Mouse (Mus musculus): ENCODE results near the gene Sirt2. TPM values are rescaled to one million over a fixed set of nuclear protein-coding genes. Genes with fewer than 3 reads are reported as not detected.

Sirt2 gene
- polyA plus RNA-seq, 2 experiments: 18.5 to 21.3 TPM

- H3K9me3 ChIP-seq (ENCODE audit: control insufficient read depth, low read length): peaks cover 3% of the 10 kb centered on the region
- TF ChIP-seq EP300 (IDR thresholded peaks at IDR 0.05; ENCODE audit: low read depth) (no peak), CTCF (IDR thresholded peaks at IDR 0.05; ENCODE audit: low read depth) (no peak)
- peaks cover 0 to 9% of the 10 kb centered on the region in 2 experiments; a peak in 3 of 4 replicates for H3K4me1 ChIP-seq (replicated peaks; ENCODE audit: control insufficient read depth in 2 of 2, insufficient read depth in 2 of 2, low read length in 1 of 2)
- H3K4me2 ChIP-seq (ENCODE audit: low read depth): peak overlapping the region; percentile 64
- ATAC-seq (ENCODE audit: insufficient read depth): peak; percentile 30; the same call in 1 of the 2 replicates
- no peak overlapping the region for H3K27ac ChIP-seq
- no peak for DNase-seq (ENCODE audit: low read depth in 3 of 3, low spot score in 3 of 3)
- H3K9ac ChIP-seq (replicated peaks): no peak overlapping the region; the same call in 1 of the 2 replicates
- no peaks in the 10 kb centered on the region for H3K36me3 ChIP-seq (replicated peaks; ENCODE audit: control insufficient read depth, insufficient read depth, low read depth)
- peak overlapping the region; percentile 37 to 38 for H3K4me3 ChIP-seq (ENCODE audit: insufficient read depth in 1 of 2, low read depth in 2 of 2, low read length in 2 of 2)
- 13% methylated on average over 11 of the region's 11 CpGs for WGBS (ENCODE audit: insufficient replicate concordance)
- H3K27me3 ChIP-seq (ENCODE audit: control insufficient read depth, insufficient read depth, low read length): no peaks in the 10 kb centered on the region
Measured at GRCm38 (mm10) chr7:28733211-28733610, 33.3 kb upstream of the Sirt2 start.

GRCm38 (mm10) chr7:28735701-28736100 lies 30.8 kb upstream of the Sirt2 start:
- WGBS (ENCODE audit: insufficient replicate concordance): 71% methylated on average over 6 of the region's 6 CpGs
- no peak for TF ChIP-seq EP300 (IDR thresholded peaks at IDR 0.05; ENCODE audit: low read depth)
- no peak for TF ChIP-seq CTCF (IDR thresholded peaks at IDR 0.05; ENCODE audit: low read depth)
- ATAC-seq (ENCODE audit: insufficient read depth) (no peak), DNase-seq (ENCODE audit: low read depth in 3 of 3, low spot score in 3 of 3) (no peak)
- H3K27me3 ChIP-seq (ENCODE audit: control insufficient read depth, insufficient read depth, low read length): no peaks in the 10 kb centered on the region
- H3K9ac ChIP-seq (replicated peaks): no peak overlapping the region
- peaks cover 3% of the 10 kb centered on the region; the same call in 1 of the 2 replicates for H3K36me3 ChIP-seq (replicated peaks; ENCODE audit: control insufficient read depth, insufficient read depth, low read depth)
- H3K4me2 ChIP-seq (ENCODE audit: low read depth): no peak overlapping the region
- no peak overlapping the region for H3K4me3 ChIP-seq (ENCODE audit: insufficient read depth in 1 of 2, low read depth in 2 of 2, low read length in 2 of 2)
- H3K27ac ChIP-seq: no peak overlapping the region
- peaks cover 0 to 9% of the 10 kb centered on the region in 2 experiments; a peak in 3 of 4 replicates for H3K4me1 ChIP-seq (replicated peaks; ENCODE audit: control insufficient read depth in 2 of 2, insufficient read depth in 2 of 2, low read length in 1 of 2)
- H3K9me3 ChIP-seq (ENCODE audit: control insufficient read depth, low read length): peaks cover 3% of the 10 kb centered on the region

GRCm38 (mm10) chr7:28739829-28740228 lies 26.7 kb upstream of the Sirt2 start:
- no peak for TF ChIP-seq CTCF (IDR thresholded peaks at IDR 0.05; ENCODE audit: low read depth)
- TF ChIP-seq EP300 (IDR thresholded peaks at IDR 0.05; ENCODE audit: low read depth): no peak
- Histone ChIP-seq H3K9ac (replicated peaks) (no peak overlapping the region), H3K9me3 (ENCODE audit: control insufficient read depth, low read length) (no peaks in the 10 kb centered on the region), H3K4me3 (ENCODE audit: insufficient read depth in 1 of 2, low read depth in 2 of 2, low read length in 2 of 2) (no peak overlapping the region), H3K36me3 (replicated peaks; ENCODE audit: control insufficient read depth, insufficient read depth, low read depth) (peaks cover 3% of the 10 kb centered on the region; the same call in 1 of the 2 replicates), H3K4me1 (replicated peaks; ENCODE audit: control insufficient read depth in 2 of 2, insufficient read depth in 2 of 2, low read length in 1 of 2) (peaks cover 6 to 13% of the 10 kb centered on the region in 2 experiments), H3K27ac (no peak overlapping the region), H3K27me3 (ENCODE audit: control insufficient read depth, insufficient read depth, low read length) (no peaks in the 10 kb centered on the region), H3K4me2 (ENCODE audit: low read depth) (no peak overlapping the region)
- no peak for DNase-seq (ENCODE audit: low read depth in 3 of 3, low spot score in 3 of 3)
- 84% methylated on average over 21 of the region's 21 CpGs for WGBS (ENCODE audit: insufficient replicate concordance)
- no peak for ATAC-seq (ENCODE audit: insufficient read depth)

- DNase-seq (ENCODE audit: low read depth in 3 of 3, low spot score in 3 of 3): no peak
- Histone ChIP-seq H3K9me3 (ENCODE audit: control insufficient read depth, low read length) (no peaks in the 10 kb centered on the region), H3K36me3 (replicated peaks; ENCODE audit: control insufficient read depth, insufficient read depth, low read depth) (peaks cover 3% of the 10 kb centered on the region), H3K4me1 (replicated peaks; ENCODE audit: control insufficient read depth in 2 of 2, insufficient read depth in 2 of 2, low read length in 1 of 2) (peaks cover 6 to 13% of the 10 kb centered on the region in 2 experiments), H3K4me3 (ENCODE audit: insufficient read depth in 1 of 2, low read depth in 2 of 2, low read length in 2 of 2) (peak overlapping the region; percentile 77 to 88), H3K4me2 (ENCODE audit: low read depth) (peak overlapping the region; percentile 93), H3K9ac (replicated peaks) (peak overlapping the region; percentile 94), H3K27ac (peak overlapping the region; percentile 59), H3K27me3 (ENCODE audit: control insufficient read depth, insufficient read depth, low read length) (no peaks in the 10 kb centered on the region)
- WGBS (ENCODE audit: insufficient replicate concordance): 29% methylated on average over 9 of the region's 9 CpGs
- TF ChIP-seq EP300 (IDR thresholded peaks at IDR 0.05; ENCODE audit: low read depth) (no peak), CTCF (IDR thresholded peaks at IDR 0.05; ENCODE audit: low read depth) (peak; percentile 21; the same call in 1 of the 2 replicates)
- ATAC-seq (ENCODE audit: insufficient read depth): no peak
Measured at GRCm38 (mm10) chr7:28740949-28741348, 25.6 kb upstream of the Sirt2 start.

- TF ChIP-seq EP300 (IDR thresholded peaks at IDR 0.05; ENCODE audit: low read depth): no peak
- no peak for TF ChIP-seq CTCF (IDR thresholded peaks at IDR 0.05; ENCODE audit: low read depth)
- Histone ChIP-seq H3K4me3 (ENCODE audit: insufficient read depth in 1 of 2, low read depth in 2 of 2, low read length in 2 of 2) (peak overlapping the region; percentile 77 to 88), H3K4me1 (replicated peaks; ENCODE audit: control insufficient read depth in 2 of 2, insufficient read depth in 2 of 2, low read length in 1 of 2) (peaks cover 6 to 13% of the 10 kb centered on the region in 2 experiments), H3K27ac (peak overlapping the region; percentile 59), H3K36me3 (replicated peaks; ENCODE audit: control insufficient read depth, insufficient read depth, low read depth) (peaks cover 3% of the 10 kb centered on the region), H3K27me3 (ENCODE audit: control insufficient read depth, insufficient read depth, low read length) (no peaks in the 10 kb centered on the region), H3K9me3 (ENCODE audit: control insufficient read depth, low read length) (no peaks in the 10 kb centered on the region), H3K4me2 (ENCODE audit: low read depth) (peak overlapping the region; percentile 93), H3K9ac (replicated peaks) (peak overlapping the region; percentile 94)
- 2% methylated on average over 13 of the region's 13 CpGs for WGBS (ENCODE audit: insufficient replicate concordance)
- ATAC-seq (ENCODE audit: insufficient read depth) (peak; percentile 22), DNase-seq (ENCODE audit: low read depth in 3 of 3, low spot score in 3 of 3) (no peak)
Measured at GRCm38 (mm10) chr7:28741368-28741708, 25.2 kb upstream of the Sirt2 start.
